Mouse (Mus musculus): ENCODE results near the gene Khdc1b. TPM values are rescaled to one million over a fixed set of nuclear protein-coding genes. Genes with fewer than 3 reads are reported as not detected.

Khdc1b gene
- polyA plus RNA-seq (2014; fragmentation: Illumina TruSeq; extraction: RNeasy Lipid Tissue Mini Kit (QIAGEN cat#74804); ENCODE audit: low read depth, low replicate concordance): not detected

DNA sequence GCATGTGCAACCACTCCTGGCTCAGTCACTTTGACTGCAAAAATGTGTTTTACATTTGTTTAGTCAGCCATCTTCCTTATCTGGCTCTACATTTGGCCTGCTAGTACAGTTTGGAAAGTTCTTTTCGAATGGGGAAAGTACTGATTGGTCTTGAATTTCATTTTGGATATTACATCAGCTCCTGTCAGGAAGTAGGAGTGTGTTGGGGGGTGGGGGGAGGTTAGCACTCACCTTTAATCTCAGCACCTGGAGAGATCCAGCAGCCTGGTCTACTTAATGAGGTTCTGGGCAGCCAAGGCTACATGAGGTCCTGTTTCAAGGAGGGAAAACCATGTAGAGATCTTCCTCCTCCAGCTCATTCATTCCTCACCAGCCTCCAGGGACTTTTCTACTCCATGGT is at the start of gene Khdc1b:
TSS of gene Khdc1b (plus strand) at position 301 of the 400 bp plus-strand sequence.

DNA sequence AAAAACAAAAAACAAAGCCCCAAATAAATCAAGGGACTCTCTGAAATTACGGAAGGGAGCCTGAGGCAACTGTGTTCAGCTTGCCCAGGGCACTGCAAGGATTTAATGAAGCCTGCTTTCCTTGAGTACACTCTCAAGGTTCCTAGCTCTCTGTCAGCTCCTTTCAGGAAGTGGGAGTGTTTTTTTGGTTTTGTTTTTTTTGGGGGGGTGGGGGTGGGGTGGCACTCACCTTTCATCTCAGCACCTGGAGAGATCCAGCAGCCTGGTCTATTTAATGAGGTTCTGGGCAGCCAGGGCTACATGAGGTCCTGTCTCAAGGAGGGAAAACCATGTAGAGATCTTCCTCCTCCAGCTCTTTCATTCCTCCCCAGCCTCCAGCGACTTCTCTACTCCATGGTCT is 34.0 kb upstream of the Khdc1b start, which contains the start of gene Khdc1a:
TSS of gene Khdc1a (plus strand) at position 301 of the 400 bp plus-strand sequence.

DNA sequence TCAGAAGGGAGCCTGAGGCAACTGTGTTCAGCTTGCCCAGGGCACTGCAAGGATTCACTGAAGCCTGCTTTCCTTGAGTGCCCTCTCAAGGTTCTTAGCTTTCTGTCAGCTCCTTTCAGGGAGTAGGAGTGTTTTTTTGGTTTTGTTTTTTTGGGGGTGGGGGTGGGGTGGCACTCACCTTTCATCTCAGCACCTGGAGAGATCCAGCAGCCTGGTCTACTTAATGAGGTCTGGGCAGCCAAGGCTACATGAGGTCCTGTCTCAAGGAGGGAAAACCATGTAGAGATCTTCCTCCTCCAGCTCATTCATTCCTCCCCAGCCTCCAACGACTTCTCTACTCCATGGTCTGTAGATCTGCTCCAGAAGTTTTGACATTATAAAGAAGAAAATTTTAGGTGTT is 15.3 kb upstream of the Khdc1b start, which contains the start of gene Khdc1c:
TSS of gene Khdc1c (plus strand) at position 301 of the 400 bp plus-strand sequence.

Other genes with a start within 250 kb of the Khdc1b start
- 15.6 TPM for gene Tmem14a, start 165.0 kb upstream of the Khdc1b start, polyA plus RNA-seq (2014; fragmentation: Illumina TruSeq; extraction: RNeasy Lipid Tissue Mini Kit (QIAGEN cat#74804); ENCODE audit: low read depth, low replicate concordance)
- gene Gsta3, start 143.0 kb upstream of the Khdc1b start, polyA plus RNA-seq (2014; fragmentation: Illumina TruSeq; extraction: RNeasy Lipid Tissue Mini Kit (QIAGEN cat#74804); ENCODE audit: low read depth, low replicate concordance): 216 TPM
- gene Khdc1a, start 33.9 kb upstream of the Khdc1b start, polyA plus RNA-seq (2014; fragmentation: Illumina TruSeq; extraction: RNeasy Lipid Tissue Mini Kit (QIAGEN cat#74804); ENCODE audit: low read depth, low replicate concordance): not detected
- not detected for gene Khdc1c, start 15.2 kb upstream of the Khdc1b start, polyA plus RNA-seq (2014; fragmentation: Illumina TruSeq; extraction: RNeasy Lipid Tissue Mini Kit (QIAGEN cat#74804); ENCODE audit: low read depth, low replicate concordance)